In genomic region chr17:7271522-7272134, GRCm38 (mm10) we compare ENCODE assay signal across 14 mouse cellular contexts. TPM values are rescaled to one million over a fixed set of nuclear protein-coding genes. Genes with fewer than 3 reads are reported as not detected.
DNase-seq lines count a peak whose midpoint lies in the region; ATAC-seq and TF ChIP-seq lines count a peak whose summit lies in the region.
"Had no signal": no experiment of that assay in that cellular context is flagged by ENCODE, and none has a peak within 500 bp of the region (broad histone marks: within the 10 kb centered on the region; RNA-seq: fewer than 3 reads in every experiment).

No protein-coding gene starts in this region.

- 0 out of 2 replicates have a peak overlapping the region, but pooled peaks have one; percentile 13 for H3K27ac ChIP-seq in forebrain, embryonic 12.5 days
- H3K27ac ChIP-seq in forebrain, embryonic 14.5 days (ENCODE audit: low read depth, low read length) = no peak overlapping the region
- H3K27ac ChIP-seq in kidney, embryonic 15.5 days = peak overlapping the region; percentile 45; the same call in 1 of the 2 replicates
- H3K27ac ChIP-seq in embryonic facial prominence, embryonic 11.5 days (replicated peaks; ENCODE audit: low read depth, low read length) = no peak overlapping the region
- no peak overlapping the region for H3K27ac ChIP-seq in limb, embryonic 14.5 days (replicated peaks; ENCODE audit: low read depth, low read length)
- H3K27ac ChIP-seq: embryonic facial prominence, embryonic 13.5 days; midbrain, embryonic 13.5 days had no signal

- H3K36me3 ChIP-seq in forebrain, embryonic 12.5 days (replicated peaks) = peaks cover 5% of the 10 kb centered on the region; the same call in 1 of the 2 replicates
- no peaks in the 10 kb centered on the region for H3K36me3 ChIP-seq in forebrain, embryonic 14.5 days (ENCODE audit: control insufficient read depth, insufficient read depth, low read length)
- no peaks in the 10 kb centered on the region for H3K36me3 ChIP-seq in kidney, embryonic 15.5 days
- no peaks in the 10 kb centered on the region for H3K36me3 ChIP-seq in embryonic facial prominence, embryonic 11.5 days (replicated peaks; ENCODE audit: control insufficient read depth, insufficient read depth, low read depth, low read length)
- H3K36me3 ChIP-seq in limb, embryonic 14.5 days (ENCODE audit: control insufficient read depth, insufficient read depth, low read length) = no peaks in the 10 kb centered on the region

- H3K4me3 ChIP-seq in forebrain, embryonic 12.5 days (replicated peaks) = no peak overlapping the region
- H3K4me3 ChIP-seq in forebrain, embryonic 14.5 days (ENCODE audit: low read depth, low read length) = no peak overlapping the region
- no peak overlapping the region for H3K4me3 ChIP-seq in kidney, embryonic 15.5 days (replicated peaks)
- no peak overlapping the region for H3K4me3 ChIP-seq in embryonic facial prominence, embryonic 11.5 days (ENCODE audit: low read depth, low read length)
- H3K4me3 ChIP-seq in limb, embryonic 14.5 days (replicated peaks; ENCODE audit: low read length) = no peak overlapping the region
- H3K4me3 ChIP-seq: embryonic facial prominence, embryonic 13.5 days; midbrain, embryonic 13.5 days had no signal

- no peaks in the 10 kb centered on the region for H3K9me3 ChIP-seq in forebrain, embryonic 12.5 days
- no peaks in the 10 kb centered on the region for H3K9me3 ChIP-seq in forebrain, embryonic 14.5 days (replicated peaks; ENCODE audit: control insufficient read depth, low read length)
- no peaks in the 10 kb centered on the region for H3K9me3 ChIP-seq in kidney, embryonic 15.5 days (replicated peaks)
- H3K9me3 ChIP-seq in embryonic facial prominence, embryonic 11.5 days (replicated peaks; ENCODE audit: control insufficient read depth, low read length) = no peaks in the 10 kb centered on the region
- H3K9me3 ChIP-seq in limb, embryonic 14.5 days (ENCODE audit: control insufficient read depth, low read length) = no peaks in the 10 kb centered on the region
- H3K9me3 ChIP-seq: embryonic facial prominence, embryonic 13.5 days; midbrain, embryonic 13.5 days had no signal

- H3K9ac ChIP-seq in forebrain, embryonic 12.5 days = no peak overlapping the region
- H3K9ac ChIP-seq in forebrain, embryonic 14.5 days (ENCODE audit: low read length) = no peak overlapping the region
- H3K9ac ChIP-seq in kidney, embryonic 15.5 days = no peak overlapping the region
- H3K9ac ChIP-seq in embryonic facial prominence, embryonic 11.5 days (replicated peaks; ENCODE audit: low read length) = no peak overlapping the region; the same call in 1 of the 2 replicates
- no peak overlapping the region for H3K9ac ChIP-seq in limb, embryonic 14.5 days (ENCODE audit: low read depth, low read length, severe bottlenecking)
- H3K9ac ChIP-seq: embryonic facial prominence, embryonic 13.5 days; midbrain, embryonic 13.5 days had no signal

- 67% methylated on average over 10 of the region's 10 CpGs for WGBS in forebrain, embryonic 12.5 days
- 73% methylated on average over 10 of the region's 10 CpGs for WGBS in forebrain, embryonic 14.5 days
- 41% methylated on average over 10 of the region's 10 CpGs for WGBS in kidney, embryonic 15.5 days
- 38% methylated on average over 10 of the region's 10 CpGs for WGBS in embryonic facial prominence, embryonic 11.5 days
- 53% methylated on average over 10 of the region's 10 CpGs for WGBS in limb, embryonic 14.5 days

- peaks cover 26% of the 10 kb centered on the region for H3K4me1 ChIP-seq in forebrain, embryonic 12.5 days
- peaks cover 14% of the 10 kb centered on the region for H3K4me1 ChIP-seq in forebrain, embryonic 14.5 days (ENCODE audit: control insufficient read depth, insufficient read depth, low read length)
- peaks cover 45% of the 10 kb centered on the region for H3K4me1 ChIP-seq in kidney, embryonic 15.5 days
- H3K4me1 ChIP-seq in embryonic facial prominence, embryonic 11.5 days (ENCODE audit: control insufficient read depth, insufficient read depth, low read length) = peaks cover 3% of the 10 kb centered on the region; the same call in 1 of the 2 replicates
- no peaks in the 10 kb centered on the region for H3K4me1 ChIP-seq in limb, embryonic 14.5 days (ENCODE audit: control insufficient read depth, insufficient read depth, low read length)

- no peak overlapping the region for H3K4me2 ChIP-seq in forebrain, embryonic 12.5 days
- H3K4me2 ChIP-seq in forebrain, embryonic 14.5 days (ENCODE audit: low read length) = no peak overlapping the region
- H3K4me2 ChIP-seq in kidney, embryonic 15.5 days = no peak overlapping the region
- H3K4me2 ChIP-seq in embryonic facial prominence, embryonic 11.5 days (ENCODE audit: low read depth, low read length) = no peak overlapping the region
- no peak overlapping the region for H3K4me2 ChIP-seq in limb, embryonic 14.5 days (replicated peaks; ENCODE audit: low read depth, low read length, severe bottlenecking)
- H3K4me2 ChIP-seq: embryonic facial prominence, embryonic 13.5 days; midbrain, embryonic 13.5 days had no signal

- no peaks in the 10 kb centered on the region for H3K27me3 ChIP-seq in forebrain, embryonic 12.5 days
- no peaks in the 10 kb centered on the region for H3K27me3 ChIP-seq in forebrain, embryonic 14.5 days (replicated peaks; ENCODE audit: control insufficient read depth, insufficient read depth, low read length)
- H3K27me3 ChIP-seq in kidney, embryonic 15.5 days = no peaks in the 10 kb centered on the region
- H3K27me3 ChIP-seq in embryonic facial prominence, embryonic 11.5 days (ENCODE audit: control insufficient read depth, insufficient read depth, low read length) = no peaks in the 10 kb centered on the region
- no peaks in the 10 kb centered on the region for H3K27me3 ChIP-seq in limb, embryonic 14.5 days (ENCODE audit: control insufficient read depth, insufficient read depth, low read length)
- H3K27me3 ChIP-seq: embryonic facial prominence, embryonic 13.5 days; midbrain, embryonic 13.5 days had no signal

- DNase-seq in forebrain, embryonic 14.5 days (ENCODE audit: low spot score) = no peak
- no peak for DNase-seq in kidney, adult 18-20 months
- peak; percentile 41 for DNase-seq in embryonic facial prominence, embryonic 11.5 days (ENCODE audit: low spot score)
- DNase-seq in limb, embryonic 14.5 days (ENCODE audit: low spot score) = peak; percentile 54
- no peak for DNase-seq in layer of hippocampus, postnatal 25 days (ENCODE audit: extremely low spot score in 1 of 2, low spot score in 1 of 2)
- DNase-seq in frontal cortex, postnatal 25 days (ENCODE audit: low spot score in 2 of 2) = no peak

- no peak for TF ChIP-seq POLR2A in limb, embryonic 14.5 days (IDR thresholded peaks at IDR 0.05; ENCODE audit: borderline replicate concordance, extremely low read depth, insufficient read depth, insufficient read length)

- no peak for ATAC-seq in forebrain, embryonic 12.5 days (ENCODE audit: low FRiP score)
- no peak for ATAC-seq in forebrain, embryonic 14.5 days
- ATAC-seq in kidney, embryonic 15.5 days (replicated peaks; ENCODE audit: low FRiP score) = no peak
- 0 out of 2 replicates have a peak, but pooled peaks have one; percentile 44 for ATAC-seq in embryonic facial prominence, embryonic 11.5 days (replicated peaks; ENCODE audit: insufficient number of reproducible peaks, low FRiP score, low TSS enrichment, low read depth)
- peak; percentile 89 for ATAC-seq in limb, embryonic 14.5 days (ENCODE audit: low FRiP score, low read depth)
- ATAC-seq: midbrain, embryonic 13.5 days had no signal

RNA-seq across cellular contexts. Expression of gene Tcp10a, which starts 52.8 kb away (rescaled TPM):
- polyA plus RNA-seq in forebrain, embryonic 12.5 days (2016; fragmentation: Nextera tagmentation; extraction: Ambion mirVana) = not detected in 2 replicates
- polyA plus RNA-seq in forebrain, embryonic 14.5 days (2014; fragmentation: Nextera tagmentation; extraction: Ambion mirVana) = not detected in 2 replicates
- not detected in 2 replicates for polyA plus RNA-seq in kidney, embryonic 15.5 days (2015; fragmentation: Nextera tagmentation; extraction: Ambion mirVana)
- not detected in 2 replicates for polyA plus RNA-seq in embryonic facial prominence, embryonic 11.5 days (2014; fragmentation: Nextera tagmentation; extraction: Ambion mirVana)
- polyA plus RNA-seq in limb, embryonic 14.5 days (2012; rRNA removed) = not detected in 2 replicates
- not detected in 2 replicates for polyA plus RNA-seq in limb, embryonic 14.5 days (2014; fragmentation: Nextera tagmentation; extraction: Ambion mirVana)
- total RNA-seq in layer of hippocampus, postnatal 25 days (2021) = under 1 TPM in 1 of 2 experiments, not detected in 1; 0.26 TPM
- total RNA-seq: heart, adult 8-10 months; liver, adult 2 months; MEL had no signal
- polyA plus RNA-seq: embryonic facial prominence, embryonic 13.5 days; liver, adult 2 months; midbrain, embryonic 13.5 days; urinary bladder, adult 2 months had no signal

Comparison
In these comparisons a context has a peak if more than half of its experiments do, and no peak if none do; other contexts are left out.
1. H3K27ac ChIP-seq: peak in forebrain, embryonic 12.5 days (single experiment) and kidney, embryonic 15.5 days (single experiment); none in forebrain, embryonic 14.5 days (single experiment), embryonic facial prominence, embryonic 11.5 days (single experiment) and limb, embryonic 14.5 days (single experiment).
2. ATAC-seq: peak in embryonic facial prominence, embryonic 11.5 days (single experiment) and limb, embryonic 14.5 days (single experiment); none in forebrain, embryonic 12.5 days (single experiment), forebrain, embryonic 14.5 days (single experiment) and kidney, embryonic 15.5 days (single experiment).
3. DNase-seq: peak in embryonic facial prominence, embryonic 11.5 days (single experiment) and limb, embryonic 14.5 days (single experiment); none in forebrain, embryonic 14.5 days (single experiment), kidney, adult 18-20 months (single experiment), layer of hippocampus, postnatal 25 days (0 of 2) and frontal cortex, postnatal 25 days (0 of 2).